Mouse (Mus musculus) cerebellum, adult 11 months (tissue): ENCODE measurements around the gene Pfpl.

ENCODE experiments used
- DNase-seq: peaks from one replicate; pipeline ENCODE4 v3.0.0; 2022

Pfpl gene

DNA sequence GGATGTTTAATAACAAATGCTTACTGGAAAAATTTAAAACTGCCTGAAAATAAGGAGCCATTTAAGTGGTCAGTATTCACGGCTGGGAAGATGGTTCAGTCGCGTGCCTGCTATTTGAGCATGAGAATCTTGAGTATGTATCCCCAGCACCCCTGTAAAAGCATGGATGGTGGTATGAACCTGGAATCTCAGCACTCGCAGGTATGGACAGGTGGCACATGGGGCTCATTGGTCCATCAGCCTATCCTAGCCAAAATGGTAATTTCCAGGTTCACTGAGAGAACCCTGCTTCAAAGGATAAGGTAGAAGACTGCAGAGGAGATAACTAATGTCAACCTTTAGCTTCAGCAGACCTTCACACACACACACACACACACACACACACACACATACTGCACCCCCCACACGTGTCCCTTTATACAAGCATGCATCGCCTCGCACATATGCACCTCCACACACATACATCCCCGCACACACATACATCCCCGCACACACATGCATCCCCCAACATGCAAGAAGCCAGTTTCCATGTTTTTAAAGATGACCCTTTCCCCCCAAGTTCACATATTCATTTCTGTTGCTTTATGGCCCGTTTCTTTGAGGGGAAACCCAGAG is 37.9 kb downstream of the Pfpl start:
- DNase-seq: no peak

DNA sequence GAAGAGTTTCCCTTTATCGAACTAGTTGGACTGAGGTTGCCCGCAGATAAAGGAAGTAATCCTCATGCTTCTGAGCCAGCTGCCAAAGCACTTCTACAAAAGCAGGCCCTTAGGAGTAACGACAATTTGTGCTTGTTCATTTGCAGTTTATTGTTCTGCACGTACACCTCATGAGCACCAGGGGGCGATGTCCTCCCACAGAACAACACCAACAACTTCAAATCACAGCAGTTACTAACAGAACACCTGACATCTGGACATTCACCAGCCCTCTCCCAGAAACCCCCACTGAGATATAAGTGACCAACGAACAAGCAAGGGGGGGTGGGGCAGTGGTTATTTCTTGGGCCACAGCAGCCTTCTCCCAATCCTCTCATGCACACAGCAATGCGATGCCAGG is 38.5 kb downstream of the Pfpl start:
- peak; percentile 40 for DNase-seq

DNA sequence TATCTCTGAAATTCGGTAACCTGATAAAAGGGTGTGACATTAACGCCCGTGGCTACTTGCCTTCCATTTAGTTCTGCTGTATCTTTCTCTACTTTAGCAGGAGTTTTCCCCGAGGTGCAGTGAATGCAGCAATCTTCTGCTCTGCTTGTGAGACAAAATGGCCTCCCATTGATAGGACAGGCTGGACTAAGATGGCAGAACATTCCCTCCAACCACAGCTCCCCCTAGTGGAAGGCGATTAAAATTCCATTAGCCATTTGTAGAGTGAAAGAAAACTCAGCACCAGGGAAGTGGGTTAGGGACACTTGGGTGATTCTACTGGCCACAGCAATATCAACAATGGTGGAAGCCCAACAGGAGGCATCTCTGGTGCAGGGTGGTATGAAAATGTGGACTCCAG is 39.7 kb downstream of the Pfpl start:
- DNase-seq: no peak

DNA sequence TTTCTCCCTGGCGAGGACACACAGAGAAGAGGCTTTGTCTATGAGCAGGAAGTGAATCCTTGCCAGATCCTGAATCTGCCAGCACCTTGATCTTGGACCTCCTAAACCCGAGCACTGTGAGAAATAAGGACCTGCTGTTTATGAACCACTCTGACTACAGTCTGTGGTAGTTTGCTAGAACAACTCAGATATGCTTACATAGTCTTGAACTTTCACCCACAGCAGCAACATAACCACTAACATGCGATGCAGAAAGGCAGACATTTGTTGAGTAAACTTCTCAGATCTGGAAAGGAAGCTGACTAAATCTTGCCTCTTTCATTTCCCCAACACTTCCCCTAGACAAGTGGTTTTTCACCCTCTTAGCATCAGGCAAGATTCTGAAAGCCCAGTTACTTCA is 44.2 kb downstream of the Pfpl start:
- no peak for DNase-seq

DNA sequence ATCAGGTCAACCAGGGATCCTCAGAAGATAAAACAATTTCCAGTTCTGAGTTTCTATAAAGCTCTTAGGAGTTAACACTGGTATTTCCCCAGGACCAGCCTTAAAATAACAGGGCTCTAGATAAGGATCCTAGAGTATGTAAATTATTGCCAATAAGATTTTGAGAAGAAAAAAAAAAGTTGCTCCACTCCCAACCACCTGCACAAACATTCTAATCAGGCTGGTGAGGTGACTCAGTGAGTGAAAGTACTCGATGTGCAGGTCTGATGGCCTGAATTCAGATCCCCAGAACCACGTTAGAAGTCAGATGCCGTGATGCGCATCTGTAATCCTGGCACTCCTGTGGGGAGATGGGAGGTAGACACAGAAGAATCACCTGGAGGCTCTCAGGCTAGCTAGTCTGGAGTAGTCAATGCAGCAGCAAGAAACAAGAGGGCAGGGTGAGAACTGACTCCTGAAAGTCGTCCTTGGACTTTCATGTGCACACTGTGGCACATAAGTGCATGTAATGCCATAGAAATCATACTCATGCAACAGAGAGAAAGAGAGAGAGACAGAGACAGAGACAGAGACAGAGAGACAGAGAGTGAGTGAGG is 44.8 kb downstream of the Pfpl start:
- DNase-seq: no peak

DNA sequence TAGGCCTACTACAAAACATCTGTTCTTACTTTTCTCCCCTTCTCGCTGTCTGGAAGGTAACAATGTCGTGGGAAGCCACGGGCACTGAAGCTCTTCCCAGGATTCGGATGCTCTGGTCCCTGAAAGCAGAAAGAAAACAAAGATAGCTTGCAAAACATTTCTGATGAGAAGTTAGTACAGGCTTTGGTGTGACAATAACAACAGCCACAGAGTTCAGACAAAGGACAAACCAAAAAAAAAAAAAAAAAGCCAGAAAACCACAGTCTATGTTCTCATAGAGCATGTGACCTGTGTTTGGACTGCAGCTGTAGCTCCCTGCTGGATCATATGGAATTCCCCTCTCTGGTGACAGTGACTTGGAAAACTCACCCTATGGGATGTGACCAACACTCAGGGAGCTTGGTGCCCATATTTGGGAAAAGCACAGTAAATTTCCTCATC is 45.5 kb downstream of the Pfpl start:
- no peak for DNase-seq

DNA sequence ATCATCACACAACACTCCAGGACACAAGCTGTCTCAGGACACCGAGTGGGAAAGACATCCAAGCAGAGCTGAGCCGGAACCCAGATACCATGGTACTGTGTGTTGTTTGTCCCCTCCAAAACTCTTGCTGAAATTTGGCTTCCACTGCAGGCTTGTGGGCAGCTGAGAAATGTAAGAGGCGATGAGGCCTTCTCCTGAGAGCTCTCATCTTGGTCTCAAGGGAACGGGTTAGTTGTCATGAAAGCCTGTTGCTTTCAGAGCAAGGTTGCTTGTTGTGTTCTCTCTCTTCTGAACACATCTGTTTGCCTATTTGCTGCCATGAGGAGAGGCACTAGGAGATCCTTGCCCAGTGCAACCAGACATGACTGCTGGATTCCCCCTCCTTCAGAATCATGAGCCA is 46.2 kb downstream of the Pfpl start:
- no peak for DNase-seq

DNA sequence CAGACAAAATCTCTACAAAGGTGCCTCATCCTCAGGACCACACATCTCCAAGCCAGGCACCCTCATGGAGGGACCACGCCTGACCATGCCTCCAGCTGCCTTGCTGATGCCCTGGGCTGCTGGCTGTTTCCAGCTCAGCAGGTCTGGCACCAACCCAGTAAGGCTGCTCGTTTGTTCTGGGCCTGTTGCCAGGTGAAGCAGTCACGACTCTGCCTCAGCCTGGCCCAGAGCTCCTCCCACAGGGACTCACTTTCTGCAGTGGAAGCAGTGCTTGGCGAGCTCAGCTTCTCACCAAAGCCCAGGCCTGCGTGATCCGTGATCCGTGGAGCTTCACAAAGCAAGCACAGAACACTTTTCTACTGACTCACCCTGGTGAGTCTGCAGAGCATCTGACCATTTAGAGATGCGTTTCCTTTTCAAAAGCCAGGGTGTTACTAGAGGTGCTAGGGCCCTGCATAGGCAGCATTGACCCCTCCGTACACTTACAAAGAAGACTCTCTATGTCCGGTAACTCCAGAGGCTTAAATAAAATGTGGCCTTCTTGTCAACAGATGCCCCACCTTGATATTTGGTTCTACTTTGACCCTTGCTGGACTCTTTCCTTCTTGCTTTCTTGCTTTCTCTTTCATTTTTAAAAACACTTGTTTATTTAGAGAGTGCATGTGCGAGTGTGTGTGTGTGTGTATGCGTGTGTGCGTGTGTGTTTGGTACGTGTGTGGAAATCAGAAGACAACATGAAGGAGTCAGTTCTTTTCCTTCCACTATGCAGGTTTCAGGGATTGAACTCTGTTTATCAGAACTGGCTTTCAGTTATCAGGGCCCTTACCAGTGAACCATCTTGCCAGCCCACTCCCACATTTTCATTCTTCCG is 47.9 kb downstream of the Pfpl start:
- DNase-seq: peak; percentile 69

DNA sequence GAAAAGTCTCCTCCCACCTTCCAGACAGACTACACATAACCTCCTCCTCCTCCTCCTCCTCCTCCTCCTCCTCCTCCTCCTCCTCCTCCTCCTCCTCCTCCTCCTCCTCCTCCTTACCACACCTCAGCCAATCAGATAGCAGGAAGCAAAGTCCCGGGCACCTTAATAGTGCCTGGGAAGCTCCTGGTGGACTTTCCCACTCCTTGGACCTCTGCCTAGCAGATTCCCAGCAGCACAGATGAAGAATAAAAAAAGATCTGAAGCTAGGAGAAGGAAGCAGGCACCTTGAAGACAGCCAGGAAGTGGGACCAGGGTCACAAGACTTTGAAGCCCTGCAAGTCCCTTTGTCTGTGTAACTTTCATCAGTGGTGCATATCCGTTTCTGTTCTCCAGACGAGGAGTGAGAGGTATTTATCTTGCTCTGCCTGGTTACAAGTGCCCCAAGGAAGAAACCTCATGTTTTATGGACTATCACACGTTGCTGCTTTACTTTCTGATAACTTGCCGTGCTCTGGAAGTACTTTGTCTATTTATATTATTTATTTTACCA is 49.1 kb downstream of the Pfpl start:
- DNase-seq: no peak

DNA sequence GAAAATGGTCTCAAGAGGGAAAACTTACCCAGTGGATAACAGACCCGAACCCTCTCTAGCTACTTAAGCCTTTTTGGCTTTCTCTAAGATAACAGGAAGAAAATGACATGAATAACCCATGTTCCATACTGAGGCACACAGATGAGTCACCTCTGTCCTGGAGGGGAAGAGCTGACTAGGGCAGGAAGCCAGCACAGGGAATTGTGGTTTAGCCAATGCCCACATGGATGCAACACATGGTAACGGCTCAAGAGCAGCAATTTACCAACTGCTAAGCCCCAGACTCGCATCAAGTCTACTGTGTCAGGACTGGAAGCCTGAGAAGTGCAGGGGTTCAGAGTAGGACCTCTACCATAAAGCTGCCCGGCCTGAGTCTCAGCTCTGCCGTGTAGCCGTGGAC is 50.7 kb downstream of the Pfpl start:
- DNase-seq: no peak
